Mouse (Mus musculus) liver, embryonic 14.5 days (tissue): ENCODE measurements at regions not wholly inside any gene's neighbourhood (a gene's known extent, or its start where the extent isn't known, plus 50 kb on each side); places are given as distances from the start of the nearest gene placed in this dataset.

Source experiments
- ATAC-seq: fragments of 200-750 bp; cut with Nextera tagmentation; 2 replicates; pipeline ENCODE4 v1.8.0; 2017; ENCODE audit warnings: moderate number of reproducible peaks, mild to moderate bottlenecking, moderate library complexity; ENCODE audit not compliant: insufficient read depth
- DNase-seq, 3 experiments: peaks; one replicate each; pipeline ENCODE4 v3.0.0-alpha.2; 2012 to 2013; ENCODE audit warnings: low read depth in 3 of 3, low spot score in 3 of 3
- H3K27ac ChIP-seq: fragments of 300-500 bp; sonication (generic); 2 replicates; pipeline ENCODE4 v1.5.1; 2014; ENCODE audit warnings: moderate library complexity, mild to moderate bottlenecking, control low read depth, inconsistent platforms
- H3K27me3 ChIP-seq: fragments of 300-500 bp; sonication (generic); 2 replicates; pipeline ENCODE4 v1.6.1; 2014; ENCODE audit warnings: mild to moderate bottlenecking, low read length, moderate library complexity; ENCODE audit not compliant: control insufficient read depth, insufficient read depth
- H3K36me3 ChIP-seq: fragments of 300-500 bp; sonication (generic); replicated peaks from 2 replicates; pipeline ENCODE4 v1.6.1; 2014; ENCODE audit warnings: low read depth; ENCODE audit not compliant: control insufficient read depth, insufficient read depth
- H3K4me1 ChIP-seq, 2 experiments: fragments of 200-500 bp in 1 of 2; fragments of 300-500 bp in 1 of 2; sonication (generic) in 1 of 2; replicated peaks; 2 replicates each; pipeline ENCODE4 v1.6.1; 2012 to 2014; ENCODE audit warnings: antibody characterized with exemption in 1 of 2, inconsistent platforms in 1 of 2, low read length in 1 of 2; ENCODE audit not compliant: control insufficient read depth in 2 of 2, insufficient read depth in 2 of 2
- H3K4me2 ChIP-seq: fragments of 300-500 bp; sonication (generic); 2 replicates; pipeline ENCODE4 v1.6.1; 2014; ENCODE audit warnings: low read depth, mild to moderate bottlenecking, control low read depth, moderate library complexity
- H3K4me3 ChIP-seq, 2 experiments: fragments of 200-500 bp in 1 of 2; fragments of 300-500 bp in 1 of 2; sonication (generic) in 1 of 2; 2 replicates each; pipeline ENCODE4 v1.5.1; 2012 to 2014; ENCODE audit warnings: low read depth in 2 of 2, low read length in 2 of 2, mild to moderate bottlenecking in 2 of 2, control low read depth in 1 of 2, inconsistent platforms in 1 of 2, moderate library complexity in 1 of 2; ENCODE audit not compliant: insufficient read depth in 1 of 2
- H3K9ac ChIP-seq: fragments of 300-500 bp; sonication (generic); replicated peaks from 2 replicates; pipeline ENCODE4 v1.6.1; 2014; ENCODE audit warnings: mild to moderate bottlenecking, control low read depth, moderate library complexity
- H3K9me3 ChIP-seq: fragments of 300-500 bp; sonication (generic); 2 replicates; pipeline ENCODE4 v1.6.1; 2016; ENCODE audit warnings: low read length, mixed read lengths; ENCODE audit not compliant: control insufficient read depth
- CTCF ChIP-seq: IDR thresholded peaks from 2 replicates; pipeline ENCODE4 v1.5.1; 2016; ENCODE audit warnings: antibody characterized with exemption, low read depth, control low read depth
- EP300 ChIP-seq: IDR thresholded peaks from 2 replicates; pipeline ENCODE4 v1.6.1; 2016; ENCODE audit warnings: antibody characterized with exemption, low read depth
- WGBS: fragments of 180-500 bp; shearing (Covaris S2); extraction: QIAGEN DNeasy Blood & Tissue Kit; methylation state at CpG from one replicate; pipeline ENCODE4 v1.1.7; 2014; ENCODE audit not compliant: insufficient replicate concordance; 5-methylcytosine and 5-hydroxymethylcytosine counted together

- Histone ChIP-seq H3K36me3 (no peaks in the 10 kb centered on the region), H3K9ac (no peak overlapping the region), H3K9me3 (no peaks in the 10 kb centered on the region), H3K4me3 (no peak overlapping the region), H3K27ac (no peak overlapping the region), H3K4me1 (no peaks in the 10 kb centered on the region), H3K27me3 (no peaks in the 10 kb centered on the region), H3K4me2 (no peak overlapping the region)
- TF ChIP-seq EP300 (no peak), CTCF (no peak)
- WGBS = 47% methylated on average over 2 of the region's 2 CpGs
- no peak for ATAC-seq
- DNase-seq = no peak
These were observed 174.0 kb downstream of the Icos start for GRCm38 (mm10) chr1:61151742-61152141.

DNA sequence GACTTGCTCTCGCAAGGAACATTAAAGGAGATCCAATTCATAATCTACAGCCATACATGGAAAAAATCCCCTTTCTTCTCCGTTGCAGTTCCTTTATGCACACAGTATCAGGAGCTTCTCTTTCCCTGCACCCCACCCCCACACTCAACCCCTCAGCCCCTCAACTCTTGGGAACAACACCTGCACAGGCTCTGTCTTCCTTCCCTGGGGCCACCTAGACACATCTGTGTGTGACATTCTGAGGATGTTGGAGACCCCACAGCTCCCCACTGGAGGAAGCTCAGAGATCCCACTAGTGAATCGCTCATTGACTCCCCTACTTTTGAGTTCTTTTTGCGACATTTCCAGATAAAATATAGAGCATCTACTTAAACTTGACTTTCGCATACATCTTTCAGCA lies 174.4 kb downstream of the Icos start:
- WGBS = 60% methylated on average over 5 of the region's 5 CpGs

DNA sequence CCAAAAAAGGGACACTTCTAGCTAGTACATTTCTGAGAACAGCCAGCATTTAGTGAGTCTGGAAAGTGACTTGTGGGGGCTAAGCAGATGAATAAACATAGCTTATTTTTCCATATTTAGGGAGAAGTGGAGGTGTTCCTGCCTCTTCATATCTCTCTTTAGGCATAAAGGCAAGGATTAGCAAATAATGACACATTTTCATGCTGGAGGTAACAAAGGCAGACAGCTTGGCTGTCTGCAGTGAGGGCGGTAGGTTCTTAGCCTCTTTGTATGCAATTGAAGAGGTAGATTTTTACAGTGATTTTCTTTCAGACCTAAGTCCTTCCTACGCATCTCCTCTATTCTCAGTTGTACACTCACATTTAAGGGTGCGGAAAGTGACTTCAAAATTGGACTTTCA lies 176.5 kb downstream of the Icos start:
- DNase-seq (no peak), ATAC-seq (no peak)
- Histone ChIP-seq H3K9me3 (no peaks in the 10 kb centered on the region), H3K27me3 (no peaks in the 10 kb centered on the region), H3K27ac (no peak overlapping the region), H3K4me2 (no peak overlapping the region), H3K4me3 (no peak overlapping the region), H3K4me1 (no peaks in the 10 kb centered on the region), H3K9ac (no peak overlapping the region), H3K36me3 (no peaks in the 10 kb centered on the region)
- 63% methylated on average over 3 of the region's 3 CpGs for WGBS
- TF ChIP-seq CTCF (no peak), EP300 (no peak)

More for the DNA sequence above, 174.4 kb downstream of the Icos start:
- no peaks in the 10 kb centered on the region for H3K9me3 ChIP-seq
- H3K4me2 ChIP-seq = no peak overlapping the region
- H3K4me3 ChIP-seq = no peak overlapping the region
- H3K27me3 ChIP-seq = no peaks in the 10 kb centered on the region
- no peaks in the 10 kb centered on the region for H3K4me1 ChIP-seq
- TF ChIP-seq CTCF (no peak), EP300 (no peak)
- H3K9ac ChIP-seq = no peak overlapping the region
- no peak for DNase-seq
- ATAC-seq = no peak
- H3K36me3 ChIP-seq = no peaks in the 10 kb centered on the region
- H3K27ac ChIP-seq = no peak overlapping the region

GRCm38 (mm10) chr1:61157271-61157670 lies 179.5 kb downstream of the Icos start:
- TF ChIP-seq CTCF = no peak
- TF ChIP-seq EP300 = no peak
- no peaks in the 10 kb centered on the region for H3K27me3 ChIP-seq
- H3K9me3 ChIP-seq = no peaks in the 10 kb centered on the region
- no peak for DNase-seq
- H3K27ac ChIP-seq = no peak overlapping the region
- H3K4me3 ChIP-seq = no peak overlapping the region
- H3K9ac ChIP-seq = no peak overlapping the region
- no peak overlapping the region for H3K4me2 ChIP-seq
- no peak for ATAC-seq
- no peaks in the 10 kb centered on the region for H3K4me1 ChIP-seq
- 65% methylated on average over 4 of the region's 4 CpGs for WGBS
- H3K36me3 ChIP-seq = no peaks in the 10 kb centered on the region

- H3K9ac ChIP-seq = no peak overlapping the region
- H3K9me3 ChIP-seq = no peaks in the 10 kb centered on the region
- ATAC-seq (no peak), DNase-seq (no peak)
- no peak overlapping the region for H3K27ac ChIP-seq
- H3K27me3 ChIP-seq = no peaks in the 10 kb centered on the region
- 49% methylated on average over 3 of the region's 3 CpGs for WGBS
- H3K36me3 ChIP-seq = no peaks in the 10 kb centered on the region
- no peak for TF ChIP-seq EP300
- no peak for TF ChIP-seq CTCF
- no peak overlapping the region for H3K4me2 ChIP-seq
- H3K4me1 ChIP-seq = no peaks in the 10 kb centered on the region
- H3K4me3 ChIP-seq = no peak overlapping the region
These were observed 182.8 kb downstream of the Icos start for GRCm38 (mm10) chr1:61160505-61160904.
